Mouse (Mus musculus) stomach, postnatal 0 days (tissue): ENCODE measurements at regions not wholly inside any gene's neighbourhood (a gene's known extent, or its start where the extent isn't known, plus 50 kb on each side); places are given as distances from the start of the nearest gene placed in this dataset.

Experiments
- ATAC-seq: fragments of 200-750 bp; cut with Nextera tagmentation; 2 replicates; pipeline ENCODE4 v1.8.0; 2017; ENCODE audit not compliant: low FRiP score, low TSS enrichment
- DNase-seq: peaks from one replicate; pipeline ENCODE4 v3.0.0-alpha.2; 2016; ENCODE audit warnings: low spot score
- H3K27ac ChIP-seq: fragments of 300-500 bp; sonication (generic); replicated peaks from 2 replicates; pipeline ENCODE4 v1.5.1; 2014; ENCODE audit warnings: mild to moderate bottlenecking, control low read depth
- H3K27me3 ChIP-seq: fragments of 300-500 bp; sonication (generic); 2 replicates; pipeline ENCODE4 v1.6.1; 2014; ENCODE audit warnings: low read length; ENCODE audit not compliant: control insufficient read depth, insufficient read depth
- H3K36me3 ChIP-seq: fragments of 300-500 bp; sonication (generic); 2 replicates; pipeline ENCODE4 v1.6.1; 2014; ENCODE audit warnings: low read length, mixed read lengths; ENCODE audit not compliant: control insufficient read depth, insufficient read depth
- H3K4me1 ChIP-seq: fragments of 300-500 bp; sonication (generic); replicated peaks from 2 replicates; pipeline ENCODE4 v1.6.1; 2014; ENCODE audit warnings: antibody characterized with exemption; ENCODE audit not compliant: control insufficient read depth, insufficient read depth
- H3K4me2 ChIP-seq: fragments of 300-500 bp; sonication (generic); replicated peaks from 2 replicates; pipeline ENCODE4 v1.6.1; 2014; ENCODE audit warnings: low read depth, mild to moderate bottlenecking, control low read depth, moderate library complexity
- H3K4me3 ChIP-seq: fragments of 300-500 bp; sonication (generic); 2 replicates; pipeline ENCODE4 v1.5.1; 2014; ENCODE audit warnings: low read depth, low read length, control low read depth
- H3K9ac ChIP-seq: fragments of 300-500 bp; sonication (generic); 2 replicates; pipeline ENCODE4 v1.6.1; 2014; ENCODE audit warnings: mild to moderate bottlenecking, low read length, control low read depth, mixed read lengths
- H3K9me3 ChIP-seq: fragments of 300-500 bp; sonication (generic); 2 replicates; pipeline ENCODE4 v1.6.1; 2016; ENCODE audit warnings: low read length; ENCODE audit not compliant: control insufficient read depth
- CTCF ChIP-seq: IDR thresholded peaks from 2 replicates; pipeline ENCODE4 v1.5.1; 2016; ENCODE audit warnings: antibody characterized with exemption, low read depth, mild to moderate bottlenecking, moderate library complexity
- EP300 ChIP-seq: optimal IDR thresholded peaks from 2 replicates; pipeline ENCODE3; 2016; ENCODE audit warnings: antibody characterized with exemption
- WGBS: fragments of 180-500 bp; shearing (Covaris S2); extraction: QIAGEN DNeasy Blood & Tissue Kit; methylation state at CpG from one replicate; pipeline ENCODE4 v1.1.7; 2014; 5-methylcytosine and 5-hydroxymethylcytosine counted together

DNA sequence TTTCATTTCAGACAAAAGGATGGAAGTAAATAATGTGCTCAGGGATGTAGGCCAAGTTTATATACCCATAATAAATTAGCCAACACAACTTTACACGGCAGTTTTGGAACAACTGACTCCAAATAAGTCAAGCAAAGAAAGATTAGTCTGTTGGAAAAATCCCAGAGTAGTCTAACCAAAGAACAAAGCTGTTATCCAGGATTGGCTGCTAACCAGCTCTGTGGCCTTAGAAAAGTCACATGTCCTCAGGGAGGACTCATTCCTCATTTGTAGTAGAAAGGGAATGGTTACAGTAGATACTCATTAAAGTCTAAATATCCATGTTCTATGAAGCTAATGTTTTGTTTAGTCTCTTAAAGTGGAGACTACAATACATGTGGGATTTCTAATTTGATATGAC is 130.6 kb upstream of the Mid1 start:
- WGBS = 19% methylated on average over 1 of the region's 1 CpGs

DNA sequence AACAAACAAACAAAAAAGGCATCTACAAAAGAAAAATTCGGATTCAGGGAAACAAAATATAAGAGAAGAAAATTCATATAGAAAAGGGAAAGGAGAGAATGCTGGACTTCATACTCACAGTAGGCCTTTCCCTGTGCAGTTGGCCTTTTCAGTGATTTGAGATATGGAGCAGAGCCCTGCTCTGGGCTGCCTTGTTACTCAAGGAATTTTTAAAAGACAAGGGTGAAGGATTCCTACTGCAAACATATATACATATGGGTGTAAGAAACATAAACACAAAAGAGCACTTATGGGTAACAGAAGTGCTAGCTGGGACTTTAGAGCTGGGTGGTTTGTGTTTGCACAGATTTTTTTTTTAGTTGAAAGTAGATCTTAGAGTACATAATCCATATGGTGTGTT is 132.1 kb upstream of the Mid1 start:
- no peak for DNase-seq

More for the DNA sequence above, 130.6 kb upstream of the Mid1 start:
- TF ChIP-seq EP300 (no peak), CTCF (no peak)
- H3K4me2 ChIP-seq = no peak overlapping the region
- no peaks in the 10 kb centered on the region for H3K27me3 ChIP-seq
- no peaks in the 10 kb centered on the region for H3K4me1 ChIP-seq
- ATAC-seq = no peak
- DNase-seq = no peak
- no peak overlapping the region for H3K4me3 ChIP-seq
- no peaks in the 10 kb centered on the region for H3K9me3 ChIP-seq
- no peaks in the 10 kb centered on the region for H3K36me3 ChIP-seq
- H3K9ac ChIP-seq = no peak overlapping the region
- H3K27ac ChIP-seq = no peak overlapping the region

DNA sequence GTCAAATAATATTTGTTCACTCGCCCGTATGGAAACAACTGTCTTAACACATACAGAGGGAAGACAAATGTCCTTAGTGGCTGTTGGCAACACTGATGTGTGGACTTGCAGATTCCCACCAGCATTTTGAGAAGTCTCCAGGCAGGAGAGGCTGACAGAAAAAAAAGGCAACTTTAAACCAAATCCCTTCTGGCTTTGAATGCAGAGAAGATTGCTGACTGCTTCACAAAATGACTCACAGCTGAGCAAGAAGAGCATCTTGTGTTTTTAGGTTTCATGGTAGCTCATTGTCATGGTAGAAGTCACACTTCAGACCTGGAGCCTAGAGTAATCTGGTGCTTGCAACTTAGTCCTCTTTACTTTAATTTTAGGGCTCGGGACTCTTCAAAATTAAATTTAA is 141.0 kb upstream of the Mid1 start:
- Histone ChIP-seq H3K4me2 (no peak overlapping the region), H3K27me3 (no peaks in the 10 kb centered on the region), H3K27ac (no peak overlapping the region), H3K4me3 (no peak overlapping the region), H3K9ac (no peak overlapping the region), H3K36me3 (no peaks in the 10 kb centered on the region), H3K4me1 (no peaks in the 10 kb centered on the region), H3K9me3 (no peaks in the 10 kb centered on the region)
- no peak for ATAC-seq
- TF ChIP-seq CTCF (no peak), EP300 (no peak)
- WGBS = 66% methylated on average over 3 of the region's 3 CpGs
- no peak for DNase-seq

More for the DNA sequence above, 132.1 kb upstream of the Mid1 start:
- H3K27ac ChIP-seq = no peak overlapping the region
- whole genome bisulfite sequencing = 57% methylated on average over 1 of the region's 1 CpGs
- H3K36me3 ChIP-seq = no peaks in the 10 kb centered on the region
- H3K9me3 ChIP-seq = no peaks in the 10 kb centered on the region
- H3K4me3 ChIP-seq = no peak overlapping the region
- TF ChIP-seq EP300 (no peak), CTCF (no peak)
- no peak overlapping the region for H3K9ac ChIP-seq
- H3K4me1 ChIP-seq = no peaks in the 10 kb centered on the region
- H3K27me3 ChIP-seq = no peaks in the 10 kb centered on the region
- ATAC-seq = no peak
- H3K4me2 ChIP-seq = no peak overlapping the region

DNA sequence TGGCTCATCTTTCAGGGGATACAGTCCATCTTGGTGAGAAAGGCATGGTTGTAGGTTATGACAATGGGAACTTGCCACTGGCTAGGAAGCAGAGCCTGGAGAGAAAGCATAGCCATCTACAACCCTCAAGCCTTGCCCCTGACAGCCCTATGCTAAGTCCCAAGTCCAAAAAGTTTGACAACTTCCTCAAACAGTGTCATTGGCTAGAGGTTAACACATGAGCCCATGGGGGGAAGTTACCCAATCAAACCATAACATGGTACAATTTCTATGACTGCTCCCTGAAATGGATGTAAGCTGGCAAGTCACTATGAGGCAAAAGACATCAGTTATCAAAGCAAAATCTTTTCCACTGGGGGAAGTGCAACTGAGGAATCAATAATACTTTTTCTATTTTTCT is 176.8 kb upstream of the Mid1 start:
- Histone ChIP-seq H3K36me3 (no peaks in the 10 kb centered on the region), H3K27me3 (no peaks in the 10 kb centered on the region), H3K9ac (no peak overlapping the region), H3K4me2 (no peak overlapping the region), H3K27ac (no peak overlapping the region), H3K4me1 (no peaks in the 10 kb centered on the region), H3K4me3 (no peak overlapping the region), H3K9me3 (no peaks in the 10 kb centered on the region)
- DNase-seq (no peak), ATAC-seq (no peak)
- no peak for TF ChIP-seq CTCF
- no peak for TF ChIP-seq EP300

DNA sequence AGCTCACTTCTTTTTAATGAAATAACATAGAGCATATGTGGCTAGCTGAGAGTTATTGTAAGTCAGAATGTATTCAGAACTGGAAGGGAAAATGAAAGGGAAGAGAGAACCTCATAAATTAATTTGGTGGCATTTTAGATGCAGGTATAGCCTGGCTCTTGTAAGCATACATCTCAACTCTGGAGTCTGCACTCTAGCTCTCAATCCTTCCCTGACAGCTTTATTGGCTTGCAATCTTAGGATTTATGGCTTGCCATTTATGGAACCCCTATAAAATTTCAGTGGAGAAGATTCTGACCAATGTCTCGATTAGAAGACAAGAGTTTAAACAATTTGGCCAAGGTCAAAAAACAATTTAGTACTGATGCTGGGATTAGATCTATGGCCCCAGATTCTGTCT is 173.4 kb upstream of the Hccs start:
- H3K27me3 ChIP-seq = no peaks in the 10 kb centered on the region
- no peak for ATAC-seq
- H3K4me1 ChIP-seq = no peaks in the 10 kb centered on the region
- no peaks in the 10 kb centered on the region for H3K36me3 ChIP-seq
- no peak for DNase-seq
- TF ChIP-seq EP300 (no peak), CTCF (no peak)
- no peak overlapping the region for H3K4me3 ChIP-seq
- no peaks in the 10 kb centered on the region for H3K9me3 ChIP-seq
- H3K9ac ChIP-seq = no peak overlapping the region
- WGBS = 33% methylated on average over 1 of the region's 1 CpGs
- no peak overlapping the region for H3K27ac ChIP-seq
- H3K4me2 ChIP-seq = no peak overlapping the region

DNA sequence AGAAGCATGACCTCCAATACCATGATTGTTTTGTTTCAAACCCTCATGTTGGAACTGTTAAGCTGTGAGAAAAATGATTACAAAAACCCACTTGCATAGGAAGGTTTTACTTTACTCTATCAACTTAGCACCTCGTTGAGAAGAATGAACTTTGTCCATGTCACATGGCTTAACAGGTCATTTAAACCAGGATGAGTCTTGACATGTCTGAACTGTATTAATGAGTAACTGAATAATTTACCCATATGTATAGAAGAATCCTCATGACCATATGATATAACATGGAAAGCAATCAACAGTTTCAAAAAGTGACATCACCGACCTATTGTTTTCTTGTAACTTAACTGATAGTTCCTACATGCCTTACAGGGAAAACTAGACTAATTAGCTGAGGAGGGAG is 153.3 kb upstream of the Hccs start:
- no peak for ATAC-seq
- no peak overlapping the region for H3K27ac ChIP-seq
- WGBS = 70% methylated on average over 2 of the region's 2 CpGs

More for the DNA sequence above, 153.3 kb upstream of the Hccs start:
- Histone ChIP-seq H3K9ac (no peak overlapping the region), H3K36me3 (no peaks in the 10 kb centered on the region), H3K4me1 (no peaks in the 10 kb centered on the region), H3K27me3 (no peaks in the 10 kb centered on the region), H3K4me3 (no peak overlapping the region), H3K9me3 (no peaks in the 10 kb centered on the region), H3K4me2 (no peak overlapping the region)
- DNase-seq = no peak
- no peak for TF ChIP-seq EP300
- no peak for TF ChIP-seq CTCF
